Mouse (Mus musculus) urinary bladder, adult 18-20 months (tissue): ENCODE results near the gene Tap1.
"Not testable (repeated sequence)": the region's sequence is repeated elsewhere in the genome, so short reads cannot be mapped to it uniquely, and the experiment has no call there.

Experiments used
- DNase-seq, 2 experiments: peaks; one replicate each; pipeline ENCODE4 v3.0.0; 2022; ENCODE audit warnings: low spot score in 2 of 2, mixed read lengths in 2 of 2

Gene Tap1

DNA sequence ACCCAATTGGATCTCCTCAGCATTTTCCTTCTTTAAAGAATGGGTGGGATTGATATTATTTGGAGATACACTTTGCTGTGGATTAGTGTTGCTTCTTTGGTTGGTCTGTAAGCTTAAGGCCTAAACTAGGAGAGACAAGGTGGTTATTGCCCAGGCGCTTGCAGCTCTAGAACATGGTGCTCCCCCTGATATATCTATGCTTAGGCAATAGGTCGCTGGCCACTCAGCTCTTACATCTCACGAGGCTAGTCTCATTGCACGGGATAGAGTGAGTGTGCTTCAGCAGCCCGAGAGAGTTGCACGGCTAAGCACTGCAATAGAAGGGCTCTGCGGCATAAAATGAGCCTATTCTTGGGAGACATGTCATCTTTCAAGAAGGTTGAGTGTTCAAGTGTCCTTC, 44.7 kb downstream of the Tap1 start:
- not testable (repeated sequence) for DNase-seq

DNA sequence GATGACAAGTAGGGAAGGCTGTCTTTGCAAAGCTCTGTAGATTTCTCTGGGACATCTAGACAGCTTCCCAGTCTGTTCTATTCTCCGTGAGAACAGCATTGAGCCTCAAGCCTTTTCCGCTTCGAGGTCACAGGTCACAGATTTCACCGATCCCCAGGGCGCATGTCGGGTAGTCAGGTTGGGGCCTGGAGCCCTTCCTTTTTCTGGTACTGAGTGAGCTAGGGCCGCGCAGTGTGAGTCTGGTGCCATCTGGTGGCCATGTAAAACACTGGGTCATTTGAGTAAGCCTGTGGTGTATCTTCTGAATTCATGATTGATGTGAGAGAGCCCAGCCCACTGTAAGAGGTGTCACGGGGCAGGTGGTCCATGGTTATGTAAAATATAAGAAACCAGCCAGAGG, 47.6 kb downstream of the Tap1 start:
- peak; percentile 50 to 65 for DNase-seq

GRCm38 (mm10) chr17:34236691-34237090, 49.3 kb downstream of the Tap1 start:
- no peak for DNase-seq

- no peak for DNase-seq
Measured at GRCm38 (mm10) chr17:34237741-34238140, 50.4 kb downstream of the Tap1 start.

DNA sequence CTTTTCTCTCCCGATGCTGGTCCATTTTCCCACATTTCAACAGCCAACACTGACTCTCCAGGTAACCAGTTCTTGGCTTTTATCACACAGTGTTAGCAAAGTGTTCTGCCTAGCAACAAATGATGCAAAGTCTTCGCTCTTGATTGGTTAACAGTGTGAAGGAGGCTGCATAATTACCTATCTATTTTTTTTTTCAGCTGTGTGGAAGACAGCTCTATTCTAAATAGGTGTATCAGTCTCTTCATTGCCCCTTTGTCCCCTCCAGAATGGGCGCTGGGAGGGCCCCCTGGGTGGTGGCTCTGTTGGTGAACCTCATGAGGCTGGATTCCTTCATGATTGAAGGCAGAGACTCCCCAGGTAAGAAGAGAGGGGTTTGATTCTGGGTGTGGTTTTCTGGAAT, 51.4 kb downstream of the Tap1 start, which contains the start of gene H2-Ob:
Gene H2-Ob (plus strand): TSS at position 198 of the 400 bp plus-strand sequence.
- DNase-seq = no peak

- no peak for DNase-seq
Measured at GRCm38 (mm10) chr17:34239601-34240041, 52.3 kb downstream of the Tap1 start.

DNA sequence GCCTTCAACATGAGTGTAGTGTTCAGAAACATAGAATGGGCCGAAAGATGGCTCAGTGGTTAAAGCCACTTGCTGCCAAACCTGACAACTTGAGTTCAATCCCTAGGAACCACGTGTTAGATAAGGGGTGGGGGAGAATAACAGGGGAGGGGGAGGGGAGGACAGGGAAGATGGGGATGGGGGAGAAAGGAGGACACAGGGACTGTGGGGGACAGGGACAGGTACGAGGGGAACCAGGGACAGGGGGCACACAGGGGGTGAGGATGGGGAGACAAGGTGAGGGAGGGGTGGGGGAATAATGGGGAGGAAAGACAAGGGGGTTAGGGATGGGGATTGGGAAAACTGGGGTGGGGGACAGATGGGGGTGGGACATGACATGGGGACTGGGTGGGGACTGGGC, 53.0 kb downstream of the Tap1 start:
- DNase-seq = no peak

- DNase-seq = no peak
Measured at GRCm38 (mm10) chr17:34240916-34241315, 53.6 kb downstream of the Tap1 start.

DNA sequence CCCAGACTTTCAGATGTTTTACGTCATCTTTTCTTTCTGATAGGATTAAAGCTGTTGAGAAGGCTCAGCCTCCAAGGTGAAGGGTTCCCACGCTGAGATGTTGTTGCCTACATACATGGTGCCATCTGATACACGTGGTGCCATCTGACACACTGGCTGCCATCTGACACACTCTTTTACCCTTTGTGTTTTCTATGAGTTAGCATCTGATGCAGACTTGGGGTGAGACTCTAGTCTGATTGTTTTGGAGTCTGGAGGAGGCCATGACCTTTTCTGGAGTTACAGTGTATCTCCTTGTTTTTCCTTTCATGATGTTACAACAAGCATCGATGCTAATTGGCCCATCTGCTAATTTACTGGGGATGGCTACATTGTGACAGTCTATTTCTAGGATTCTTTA, 57.3 kb downstream of the Tap1 start:
- DNase-seq = no peak
